Mouse (Mus musculus): ENCODE measurements around the gene Trim11. TPM values are rescaled to one million over a fixed set of nuclear protein-coding genes. Genes with fewer than 3 reads are reported as not detected.

The Trim11 gene
- 78.0 and 93.7 TPM in 2 replicates for polyA plus RNA-seq (2012)

DNA sequence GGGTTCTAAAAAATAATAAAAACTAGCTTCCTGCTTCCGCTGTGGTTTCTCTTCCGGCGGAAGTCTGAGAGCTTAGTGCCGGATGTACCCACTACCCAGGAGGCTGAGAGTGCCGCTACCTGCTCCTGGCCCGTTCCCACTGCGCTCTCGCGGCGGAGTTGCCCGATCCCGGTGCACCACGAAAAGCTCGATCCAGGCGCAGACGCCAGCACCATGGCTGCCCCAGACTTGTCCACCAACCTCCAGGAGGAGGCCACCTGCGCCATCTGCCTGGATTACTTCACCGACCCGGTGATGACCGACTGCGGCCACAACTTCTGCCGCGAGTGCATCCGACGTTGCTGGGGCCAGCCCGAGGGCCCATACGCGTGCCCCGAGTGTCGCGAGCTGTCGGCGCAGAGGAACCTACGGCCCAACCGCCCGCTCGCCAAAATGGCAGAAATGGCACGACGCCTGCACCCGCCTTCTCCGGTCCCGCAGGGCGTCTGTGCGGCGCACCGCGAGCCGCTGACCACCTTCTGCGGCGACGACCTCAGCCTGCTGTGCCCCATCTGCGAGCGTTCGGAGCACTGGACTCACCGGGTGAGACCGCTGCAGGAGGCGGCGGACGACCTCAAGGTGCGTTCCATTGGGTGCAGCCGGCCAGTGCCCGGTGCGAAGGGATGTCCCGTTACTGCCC lies at the start of gene Trim11:
TSS of gene Trim11 (plus strand) at position 67 of the 679 bp plus-strand sequence.
- no peak for TF ChIP-seq GATA1 (IDR thresholded peaks at IDR 0.05; ENCODE audit: low read length)

DNA sequence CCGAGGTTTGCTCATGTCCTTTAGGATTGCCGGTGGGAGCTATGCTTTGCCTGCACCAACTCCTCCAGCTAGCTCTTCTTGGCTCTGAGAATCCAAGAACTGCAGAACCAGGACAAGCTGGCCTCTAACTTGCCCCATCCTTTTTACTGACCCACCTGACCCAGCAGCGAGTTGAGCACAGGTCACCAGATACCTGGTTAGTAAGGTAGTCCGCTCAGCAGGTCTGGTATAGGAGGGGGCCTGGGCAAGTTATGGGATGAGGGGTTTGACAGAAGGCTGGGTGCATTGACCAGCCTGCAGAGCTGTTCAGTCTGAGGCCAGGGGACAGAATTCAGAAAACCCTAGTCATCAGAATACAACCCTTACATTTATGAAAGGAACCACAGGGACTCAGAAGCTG lies 48.8 kb upstream of the Trim11 start:
- TF ChIP-seq GATA1 (IDR thresholded peaks at IDR 0.05; ENCODE audit: low read length), result no peak

DNA sequence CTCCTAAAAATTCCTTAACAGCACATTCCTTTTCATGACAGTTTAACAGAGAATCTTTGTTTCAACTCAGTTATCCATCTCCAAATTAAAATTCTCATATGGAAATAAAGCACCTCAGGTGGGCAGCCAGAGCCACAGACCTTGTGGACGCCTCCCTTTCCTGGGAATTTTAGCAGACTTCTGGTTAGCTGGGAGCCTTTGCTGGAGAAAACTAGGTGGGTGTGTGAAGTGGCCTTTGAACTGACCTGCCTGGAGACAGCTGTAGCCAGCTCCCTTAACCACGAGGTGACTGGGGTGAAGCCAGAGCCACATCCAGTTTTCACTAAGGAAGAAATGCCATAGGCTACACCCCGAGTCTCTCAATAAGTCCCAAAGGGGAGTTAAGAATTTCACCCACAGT lies 48.3 kb upstream of the Trim11 start:
- TF ChIP-seq GATA1 (IDR thresholded peaks at IDR 0.05; ENCODE audit: low read length), result no peak

DNA sequence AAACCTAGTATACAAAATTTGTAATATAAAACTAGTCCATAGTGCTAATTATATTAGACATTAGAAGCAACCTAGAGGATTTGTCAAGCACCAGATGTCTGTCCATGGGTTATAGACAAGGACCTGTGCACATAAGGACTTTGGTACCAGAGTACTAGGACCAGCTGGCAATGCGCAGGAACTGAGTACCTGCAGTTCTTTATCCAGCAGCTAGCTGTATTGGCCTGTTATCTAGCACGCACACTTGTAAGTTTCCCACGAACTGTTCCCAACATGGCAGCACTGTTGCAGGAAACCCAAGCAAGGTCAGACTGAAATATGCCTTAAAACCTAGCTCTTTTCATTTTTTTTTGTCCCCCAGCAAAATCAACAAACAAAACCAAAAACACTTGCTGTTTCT lies 47.6 kb upstream of the Trim11 start:
- TF ChIP-seq GATA1 (IDR thresholded peaks at IDR 0.05; ENCODE audit: low read length), result no peak

DNA sequence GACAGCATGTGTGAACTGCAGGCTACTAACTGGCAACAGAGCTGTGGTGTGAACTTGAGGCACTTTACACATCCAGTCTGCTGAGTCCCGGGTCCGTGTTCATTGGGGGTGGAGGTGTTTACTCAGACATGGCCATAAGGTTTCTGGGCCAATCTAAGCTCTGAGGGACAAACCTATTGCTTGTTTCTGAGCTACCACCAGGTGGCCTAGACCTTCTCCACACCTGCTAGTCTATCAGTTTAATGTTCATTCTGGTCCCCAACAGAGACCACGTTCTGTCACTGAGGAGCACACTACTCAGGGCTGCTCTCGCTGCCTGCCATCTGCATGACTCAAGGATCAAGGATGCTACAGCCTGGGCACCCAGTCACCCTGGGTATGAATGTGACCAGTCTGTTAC lies 46.3 kb upstream of the Trim11 start:
- TF ChIP-seq GATA1 (IDR thresholded peaks at IDR 0.05; ENCODE audit: low read length), result no peak

DNA sequence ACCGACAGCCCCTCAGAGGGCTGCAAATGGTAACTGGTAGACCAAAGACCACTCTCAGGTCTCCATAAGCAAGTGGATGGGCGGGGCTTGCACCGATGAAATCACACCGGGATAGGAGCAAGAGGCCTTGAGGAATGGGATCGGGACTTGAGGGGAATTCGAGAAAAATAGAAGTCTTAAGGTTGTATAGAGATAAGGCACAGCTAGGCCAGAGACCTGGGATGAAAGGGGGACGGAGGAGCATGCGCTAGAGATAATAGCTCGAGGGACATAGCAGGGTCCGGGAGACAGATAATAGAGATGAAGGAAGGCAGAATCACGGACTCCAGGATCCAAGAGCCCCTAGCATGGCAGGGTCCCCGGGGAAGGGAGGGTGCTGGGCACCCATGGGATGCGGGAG lies 40.0 kb upstream of the Trim11 start:
- no peak for TF ChIP-seq GATA1 (IDR thresholded peaks at IDR 0.05; ENCODE audit: low read length)

DNA sequence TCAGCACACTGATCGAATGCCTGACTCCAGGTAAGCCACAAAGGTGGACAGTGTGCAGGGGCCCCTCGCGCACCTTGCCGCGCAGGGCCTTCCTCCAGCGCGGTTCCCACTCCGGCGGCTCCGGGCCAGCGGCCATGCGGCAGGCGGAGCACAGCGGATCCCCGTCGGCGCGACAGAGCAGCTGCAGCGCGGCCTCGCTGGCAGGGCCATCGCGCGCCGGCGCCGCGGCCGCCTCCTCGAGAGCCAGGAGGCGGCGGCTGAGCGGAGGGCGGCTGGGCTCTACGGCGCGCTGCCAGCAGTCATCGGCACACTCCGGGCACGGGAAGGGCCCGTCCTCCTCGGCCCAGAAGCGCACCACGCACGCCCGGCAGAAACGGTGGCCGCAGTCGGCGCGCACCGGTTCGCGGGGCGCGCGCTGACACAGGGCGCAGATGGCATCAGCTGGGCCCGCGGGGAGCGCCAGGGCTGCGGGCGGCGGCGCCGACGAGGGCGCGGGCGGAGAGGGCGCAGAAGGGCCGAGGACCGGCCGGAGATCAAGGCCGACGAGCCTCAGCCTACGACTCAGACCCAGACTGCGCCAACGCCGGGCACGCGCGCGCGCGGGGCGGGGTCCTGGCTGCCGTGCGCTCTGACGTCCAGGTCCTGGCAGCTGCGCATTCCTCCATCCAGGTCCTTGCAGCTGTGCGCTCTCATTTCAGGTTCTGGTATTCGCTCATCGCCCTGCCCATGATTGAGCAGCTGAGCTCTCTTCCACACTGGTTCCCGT lies 39.4 kb upstream of the Trim11 start, which contains the start of gene Rnf187:
TSS of gene Rnf187 (minus strand) at position 595 of the 766 bp plus-strand sequence.
- TF ChIP-seq GATA1 (IDR thresholded peaks at IDR 0.05; ENCODE audit: low read length), result no peak

DNA sequence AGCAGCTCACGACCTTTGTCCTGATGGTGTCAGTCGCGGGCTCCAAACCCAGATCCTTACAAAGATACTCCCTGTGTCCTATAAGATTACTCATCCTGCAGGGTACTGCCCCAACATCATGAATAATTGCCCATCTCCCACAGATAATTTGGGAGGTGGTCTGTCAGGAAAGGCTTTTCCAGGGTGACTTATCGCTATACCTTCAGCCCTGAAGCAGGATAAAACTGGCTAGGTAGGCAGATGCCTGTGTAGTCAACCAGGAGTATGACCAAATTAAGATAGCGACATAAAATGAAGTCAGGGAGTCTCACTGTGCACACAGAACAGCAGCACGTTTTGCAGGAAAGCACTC lies 38.8 kb upstream of the Trim11 start:
- no peak for TF ChIP-seq GATA1 (IDR thresholded peaks at IDR 0.05; ENCODE audit: low read length)

DNA sequence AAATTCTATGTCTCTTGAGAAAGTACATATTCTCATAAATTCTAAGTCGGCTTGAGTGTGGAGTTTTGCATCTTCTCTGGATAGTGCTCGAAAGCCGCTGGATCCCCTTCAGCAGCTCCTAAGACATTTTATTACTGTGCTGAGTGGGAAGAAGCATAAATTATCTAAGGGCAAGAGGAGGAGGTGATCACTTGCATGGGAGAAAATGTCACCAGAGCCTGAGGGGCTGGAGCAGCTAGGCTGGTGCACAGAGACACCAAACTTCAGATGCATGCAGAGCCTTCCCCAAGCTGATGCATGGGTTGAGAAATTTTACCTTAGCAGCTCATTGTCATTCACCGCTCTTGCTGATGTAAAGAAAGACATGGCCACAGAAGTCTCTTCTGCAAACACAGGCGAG lies 33.8 kb upstream of the Trim11 start:
- TF ChIP-seq GATA1 (IDR thresholded peaks at IDR 0.05; ENCODE audit: low read length), result no peak

DNA sequence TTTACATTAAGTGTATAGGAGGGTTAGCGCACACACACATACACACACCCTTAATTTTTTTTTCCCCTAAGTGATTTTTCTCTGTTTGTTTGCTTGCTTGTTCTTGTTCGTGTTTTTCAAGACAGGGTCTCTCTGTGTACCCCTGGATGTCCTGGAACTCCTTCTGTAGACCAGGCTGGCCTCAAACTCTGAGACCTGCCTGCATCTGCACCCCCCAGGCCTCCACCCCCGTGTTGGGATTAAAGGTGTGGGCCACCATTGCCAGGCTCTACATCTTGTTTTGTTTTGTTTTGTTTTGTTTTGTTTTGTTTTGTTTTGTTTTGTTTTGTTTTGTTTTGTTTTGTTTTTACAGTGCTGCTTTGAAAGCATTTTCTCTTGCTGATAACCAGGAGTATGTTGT lies 30.6 kb upstream of the Trim11 start:
- no peak for TF ChIP-seq GATA1 (IDR thresholded peaks at IDR 0.05; ENCODE audit: low read length)

DNA sequence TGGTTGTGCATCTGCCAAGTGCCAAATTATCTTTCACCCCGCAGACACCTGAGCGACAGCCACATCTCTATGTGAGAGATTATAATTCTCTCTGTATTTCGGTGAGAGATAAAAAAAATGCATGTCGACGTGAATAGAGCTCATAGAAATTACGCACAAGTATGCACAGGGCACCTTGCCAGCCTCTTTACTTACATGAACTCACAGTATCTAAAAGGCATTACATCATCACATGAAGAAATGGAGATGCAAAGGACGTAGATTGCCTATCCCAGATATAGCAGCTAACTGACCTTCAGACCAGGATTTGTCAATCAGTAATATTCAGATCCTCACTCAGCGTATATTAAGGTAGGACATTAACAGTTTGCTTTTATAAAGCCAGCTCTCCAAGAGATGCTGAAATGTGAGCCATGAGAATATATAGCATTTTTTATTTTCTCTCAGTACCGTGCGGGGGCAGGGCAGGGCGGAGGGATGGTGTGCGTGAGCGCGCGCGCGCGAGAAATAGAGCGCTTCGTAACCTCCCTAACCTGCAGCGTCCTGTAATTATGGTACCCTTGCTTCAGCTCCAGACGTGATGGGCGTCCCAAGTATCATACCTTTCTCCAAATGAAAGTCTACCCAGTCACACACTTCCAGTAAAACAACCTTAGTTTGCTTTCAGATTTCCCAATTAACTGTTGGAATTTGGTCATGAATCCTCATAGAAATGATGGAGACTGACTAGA lies 29.9 kb upstream of the Trim11 start:
- no peak for TF ChIP-seq GATA1 (IDR thresholded peaks at IDR 0.05; ENCODE audit: low read length)

DNA sequence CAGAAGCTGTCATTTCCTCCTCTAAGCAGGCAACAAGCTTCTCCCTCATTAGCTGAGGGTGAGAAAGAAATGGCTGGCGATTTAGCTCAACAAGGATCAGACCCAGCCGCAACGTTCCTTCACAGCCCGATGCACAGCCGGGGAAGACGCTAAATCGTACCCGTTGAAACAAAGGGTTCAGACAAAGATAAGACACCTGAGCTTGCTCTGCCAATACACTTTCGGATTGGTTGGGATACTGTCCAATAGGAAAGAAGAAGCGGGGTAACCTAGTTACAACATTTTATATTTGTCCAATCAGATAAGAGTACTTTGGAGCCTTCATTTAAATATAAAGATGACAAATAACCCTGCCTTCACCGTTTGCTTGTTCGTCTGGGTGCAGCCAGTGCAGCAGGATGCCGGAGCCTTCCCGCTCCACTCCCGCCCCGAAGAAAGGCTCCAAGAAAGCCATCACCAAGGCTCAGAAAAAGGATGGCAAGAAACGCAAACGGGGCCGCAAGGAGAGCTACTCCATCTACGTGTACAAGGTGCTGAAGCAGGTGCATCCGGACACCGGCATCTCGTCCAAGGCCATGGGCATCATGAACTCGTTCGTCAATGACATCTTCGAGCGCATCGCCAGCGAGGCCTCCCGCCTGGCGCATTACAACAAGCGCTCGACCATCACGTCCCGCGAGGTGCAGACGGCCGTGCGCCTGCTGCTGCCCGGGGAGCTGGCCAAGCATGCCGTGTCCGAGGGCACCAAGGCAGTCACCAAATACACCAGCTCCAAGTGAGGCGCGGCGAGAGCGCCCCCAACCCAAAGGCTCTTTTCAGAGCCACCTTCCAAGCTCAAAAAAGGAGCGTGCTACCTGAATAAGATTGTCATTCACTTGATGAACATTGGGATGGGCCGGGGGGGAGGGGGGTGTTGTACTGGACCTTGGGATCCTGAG lies 29.1 kb upstream of the Trim11 start, which contains the start of gene Hist3h2ba:
TSS of gene Hist3h2ba (plus strand) at position 379 of the 938 bp plus-strand sequence.
- TF ChIP-seq GATA1 (IDR thresholded peaks at IDR 0.05; ENCODE audit: low read length), result no peak

DNA sequence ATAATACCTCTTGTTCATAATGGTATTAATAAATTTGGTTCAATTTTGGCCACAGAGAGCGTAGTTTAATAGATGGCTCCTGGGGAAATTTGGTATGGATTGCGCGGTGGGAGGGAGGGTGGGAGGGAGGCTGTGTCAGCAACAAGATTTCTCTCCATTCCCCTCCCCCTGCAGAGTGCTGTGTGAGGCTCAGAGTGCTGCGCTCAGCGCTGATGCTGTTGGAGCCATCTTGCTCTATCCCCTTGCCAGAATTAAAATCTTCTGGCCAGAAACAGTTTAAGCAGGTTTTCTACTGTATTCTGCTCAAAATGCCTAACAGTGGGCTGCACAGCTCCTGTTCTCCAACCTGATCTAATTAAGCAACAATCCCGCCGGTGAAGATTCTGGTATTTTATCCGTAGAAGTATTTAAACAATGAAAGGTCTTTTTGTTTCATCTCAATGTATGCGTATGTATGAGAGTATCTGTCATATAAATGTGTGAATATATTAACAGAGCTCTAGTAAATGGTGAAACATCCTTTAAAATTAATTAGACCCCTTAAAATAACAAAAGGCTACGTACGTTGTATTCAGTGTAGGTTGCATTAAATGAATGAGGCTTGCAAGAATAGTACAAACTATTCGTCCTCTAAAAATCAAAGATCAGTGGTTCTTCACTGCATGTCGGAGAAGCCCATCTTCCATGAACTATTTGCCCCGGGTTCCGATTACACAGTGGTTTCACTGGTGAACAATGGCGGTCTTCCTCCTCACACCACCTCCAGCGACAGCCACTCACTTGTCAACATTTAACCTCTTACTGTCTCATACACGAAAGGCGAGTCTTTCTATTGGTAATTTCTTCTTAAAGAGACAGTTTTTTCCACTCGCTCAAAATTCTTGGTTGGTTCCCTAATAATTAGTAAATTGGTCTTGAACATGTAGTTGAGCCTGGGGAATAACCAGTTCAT lies 28.1 kb upstream of the Trim11 start:
- TF ChIP-seq GATA1 (IDR thresholded peaks at IDR 0.05; ENCODE audit: low read length), result no peak

DNA sequence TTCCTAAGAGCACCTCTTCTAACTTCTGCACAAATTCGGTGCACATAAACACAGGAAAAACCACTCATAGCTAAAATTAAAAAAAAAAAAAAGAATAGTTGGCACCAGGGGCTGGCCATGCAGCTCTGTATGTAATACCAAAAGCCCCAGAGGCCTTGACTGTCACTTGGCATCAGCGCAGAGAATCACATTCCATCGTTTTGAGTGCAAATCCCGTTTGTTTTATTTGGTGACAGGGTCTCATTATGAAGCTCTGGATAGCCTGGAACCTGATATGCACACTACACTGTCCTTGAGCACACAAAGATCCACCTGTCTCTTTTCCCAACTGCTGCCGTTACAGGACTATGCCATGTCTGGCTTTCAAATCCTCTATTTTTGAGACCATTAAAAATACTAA lies 26.7 kb upstream of the Trim11 start:
- TF ChIP-seq GATA1 (IDR thresholded peaks at IDR 0.05; ENCODE audit: low read length), result no peak
